Mouse (Mus musculus): Measurements from ENCODE around the gene Fmo6. TPM values are rescaled to one million over a fixed set of nuclear protein-coding genes. Genes with fewer than 3 reads are reported as not detected.

The Fmo6 gene
- polyA plus RNA-seq, 1 experiment: not detected

DNA sequence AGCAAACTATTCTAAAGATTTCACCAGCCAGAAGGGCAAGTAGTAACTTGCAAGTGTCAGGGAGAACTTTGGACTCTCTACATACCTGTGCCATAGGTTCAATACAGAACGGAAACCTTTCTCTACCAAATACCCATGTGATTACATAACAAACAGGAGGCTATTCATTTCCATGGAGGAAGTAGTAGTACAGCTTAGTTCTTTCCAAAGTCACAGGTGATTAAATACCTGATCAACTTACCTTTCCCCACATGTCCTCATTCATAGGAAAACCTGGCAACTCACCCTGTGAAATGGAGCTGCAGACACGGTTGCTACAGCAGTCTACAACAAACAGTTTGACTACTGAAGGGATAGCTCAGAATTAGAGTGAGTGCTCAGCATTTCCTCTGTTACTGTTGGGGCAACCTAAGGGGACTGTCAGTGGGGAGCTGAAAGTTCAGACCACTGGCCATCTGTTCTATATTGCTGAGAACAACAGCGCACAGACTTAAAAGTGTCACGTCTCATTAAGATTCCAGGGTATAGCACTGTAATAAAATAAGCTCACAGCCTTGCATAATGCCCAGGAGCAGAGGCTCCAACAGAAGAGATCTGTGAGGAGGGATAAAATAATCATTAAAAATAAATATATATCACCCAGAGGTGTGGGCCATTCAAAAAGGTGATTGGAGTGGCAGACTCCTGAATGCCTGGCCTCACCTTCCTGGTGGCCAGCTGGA is 9.7 kb upstream of the Fmo6 start:
- no peak overlapping the region for H3K4me3 ChIP-seq (ENCODE audit: insufficient read depth, low read depth, low read length)
- no peak overlapping the region for H3K27ac ChIP-seq (ENCODE audit: insufficient read depth, low read depth, low read length)
- WGBS: 87% methylated on average over 4 of the region's 4 CpGs
- H3K4me1 ChIP-seq (ENCODE audit: control insufficient read depth, insufficient read depth, low read length): no peaks in the 10 kb centered on the region
- TF ChIP-seq POLR2A (IDR thresholded peaks at IDR 0.05; ENCODE audit: insufficient read depth, low read depth, low read length): no peak
- no peak for TF ChIP-seq CTCF (IDR thresholded peaks at IDR 0.05; ENCODE audit: insufficient read depth, low read depth, low read length)

DNA sequence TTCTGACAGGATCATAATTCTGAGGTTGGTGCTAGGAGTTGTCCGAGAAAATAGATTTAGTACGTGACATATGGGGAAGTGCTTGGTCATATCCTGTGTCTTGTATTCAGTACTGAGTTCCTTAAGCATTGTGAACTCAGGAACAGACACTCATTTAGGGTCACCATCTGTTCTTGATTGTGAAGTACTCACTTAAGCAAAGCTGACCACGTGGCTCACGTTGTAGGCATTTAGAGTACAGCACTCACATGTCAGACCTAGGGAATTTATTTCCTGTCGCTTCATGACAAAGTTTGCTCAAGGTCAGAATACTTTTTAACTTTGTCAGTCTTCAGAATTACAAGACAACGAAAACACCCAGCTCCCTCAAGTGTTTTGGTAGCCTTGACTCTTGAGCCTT is 6.4 kb upstream of the Fmo6 start:
- Histone ChIP-seq H3K27ac (ENCODE audit: insufficient read depth, low read depth, low read length) (no peak overlapping the region), H3K4me3 (ENCODE audit: insufficient read depth, low read depth, low read length) (no peak overlapping the region), H3K4me1 (ENCODE audit: control insufficient read depth, insufficient read depth, low read length) (no peaks in the 10 kb centered on the region)
- WGBS: 83% methylated on average over 6 of the region's 6 CpGs
- TF ChIP-seq POLR2A (IDR thresholded peaks at IDR 0.05; ENCODE audit: insufficient read depth, low read depth, low read length) (no peak), CTCF (IDR thresholded peaks at IDR 0.05; ENCODE audit: insufficient read depth, low read depth, low read length) (no peak)

GRCm38 (mm10) chr1:162938696-162939351 is 1.5 kb upstream of the Fmo6 start:
- 76% methylated on average over 4 of the region's 4 CpGs for WGBS
- no peaks in the 10 kb centered on the region for H3K4me1 ChIP-seq (ENCODE audit: control insufficient read depth, insufficient read depth, low read length)
- H3K27ac ChIP-seq (ENCODE audit: insufficient read depth, low read depth, low read length): no peak overlapping the region
- H3K4me3 ChIP-seq (ENCODE audit: insufficient read depth, low read depth, low read length): no peak overlapping the region
- TF ChIP-seq POLR2A (IDR thresholded peaks at IDR 0.05; ENCODE audit: insufficient read depth, low read depth, low read length) (no peak), CTCF (IDR thresholded peaks at IDR 0.05; ENCODE audit: insufficient read depth, low read depth, low read length) (no peak)

DNA sequence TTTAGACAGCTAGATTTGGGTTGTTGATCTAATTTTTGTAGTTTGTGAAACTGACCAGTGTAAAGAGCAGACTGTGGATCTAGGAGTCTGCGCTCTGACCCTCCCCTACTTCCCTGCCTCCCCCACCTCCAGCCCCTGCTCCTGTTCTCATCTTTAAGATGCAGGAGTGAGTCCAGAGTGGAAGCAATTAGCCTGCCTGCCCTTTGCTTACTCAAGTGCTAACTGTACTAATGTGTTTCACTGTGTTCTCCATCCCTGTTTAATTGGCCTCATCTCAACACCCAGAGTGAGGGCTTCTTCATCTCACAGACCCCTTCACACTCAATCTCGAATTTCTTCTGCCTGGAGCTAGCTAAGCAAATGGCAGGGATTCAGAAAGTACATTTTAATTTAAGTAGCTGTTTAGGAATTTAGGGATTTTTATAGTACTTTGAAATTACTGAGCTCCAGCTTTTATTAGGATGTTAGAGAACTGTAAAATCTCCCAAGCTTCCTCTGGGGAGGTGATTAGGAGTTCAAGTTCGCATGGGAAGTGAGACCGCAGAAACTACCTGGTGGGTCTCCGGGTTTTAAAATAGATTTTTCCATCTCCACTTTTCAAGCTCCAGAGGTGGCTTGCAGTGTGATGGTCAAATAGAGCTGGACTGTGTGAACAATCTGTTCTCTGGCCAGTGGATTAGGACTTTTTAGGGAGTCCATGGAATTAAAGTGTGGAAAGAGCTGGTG is 818 bp upstream of the Fmo6 start:
- TF ChIP-seq POLR2A (IDR thresholded peaks at IDR 0.05; ENCODE audit: insufficient read depth, low read depth, low read length) (no peak), CTCF (IDR thresholded peaks at IDR 0.05; ENCODE audit: insufficient read depth, low read depth, low read length) (no peak)
- 50% methylated on average over 5 of the region's 5 CpGs for WGBS
- H3K27ac ChIP-seq (ENCODE audit: insufficient read depth, low read depth, low read length): no peak overlapping the region
- no peak overlapping the region for H3K4me3 ChIP-seq (ENCODE audit: insufficient read depth, low read depth, low read length)
- H3K4me1 ChIP-seq (ENCODE audit: control insufficient read depth, insufficient read depth, low read length): no peaks in the 10 kb centered on the region

DNA sequence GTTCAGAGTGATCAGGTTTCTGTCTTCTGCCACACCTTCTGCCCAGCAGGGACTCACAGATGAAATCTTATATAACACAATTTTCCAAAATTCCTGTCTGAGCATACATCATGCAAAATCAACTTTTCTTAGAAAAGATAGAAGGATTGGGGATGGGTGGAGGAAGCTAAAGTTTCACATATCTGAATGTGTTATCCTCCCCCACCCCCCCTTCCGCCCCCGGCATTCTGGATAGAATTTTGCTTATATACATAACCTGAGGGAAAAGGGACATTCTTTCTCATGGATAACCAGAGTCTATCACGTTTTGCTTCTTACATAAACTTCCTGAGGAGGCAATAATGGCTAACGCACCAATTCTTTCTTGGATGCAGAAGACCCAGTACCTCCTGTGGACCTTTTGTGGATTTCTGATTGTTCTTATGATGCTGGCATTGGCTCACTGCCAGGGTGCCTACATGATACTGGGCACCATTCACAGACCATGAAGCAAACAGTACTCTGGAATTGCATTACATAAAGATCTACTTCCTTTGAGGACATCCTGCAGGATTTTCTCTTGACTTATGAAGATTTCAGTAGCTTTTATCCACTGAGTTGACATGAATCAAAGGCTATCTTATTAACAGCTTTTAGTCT is 2.8 kb downstream of the Fmo6 start:
- H3K4me3 ChIP-seq (ENCODE audit: insufficient read depth, low read depth, low read length): no peak overlapping the region
- no peaks in the 10 kb centered on the region for H3K4me1 ChIP-seq (ENCODE audit: control insufficient read depth, insufficient read depth, low read length)
- H3K27ac ChIP-seq (ENCODE audit: insufficient read depth, low read depth, low read length): no peak overlapping the region
- TF ChIP-seq CTCF (IDR thresholded peaks at IDR 0.05; ENCODE audit: insufficient read depth, low read depth, low read length) (no peak), POLR2A (IDR thresholded peaks at IDR 0.05; ENCODE audit: insufficient read depth, low read depth, low read length) (no peak)
- 76% methylated on average over 4 of the region's 4 CpGs for WGBS

- no peak for TF ChIP-seq POLR2A (IDR thresholded peaks at IDR 0.05; ENCODE audit: insufficient read depth, low read depth, low read length)
- no peak for TF ChIP-seq CTCF (IDR thresholded peaks at IDR 0.05; ENCODE audit: insufficient read depth, low read depth, low read length)
- WGBS: 90% methylated on average over 4 of the region's 4 CpGs
- Histone ChIP-seq H3K4me3 (ENCODE audit: insufficient read depth, low read depth, low read length) (no peak overlapping the region), H3K27ac (ENCODE audit: insufficient read depth, low read depth, low read length) (no peak overlapping the region), H3K4me1 (ENCODE audit: control insufficient read depth, insufficient read depth, low read length) (no peaks in the 10 kb centered on the region)
Measured at GRCm38 (mm10) chr1:162932386-162932785, 4.9 kb downstream of the Fmo6 start.

DNA sequence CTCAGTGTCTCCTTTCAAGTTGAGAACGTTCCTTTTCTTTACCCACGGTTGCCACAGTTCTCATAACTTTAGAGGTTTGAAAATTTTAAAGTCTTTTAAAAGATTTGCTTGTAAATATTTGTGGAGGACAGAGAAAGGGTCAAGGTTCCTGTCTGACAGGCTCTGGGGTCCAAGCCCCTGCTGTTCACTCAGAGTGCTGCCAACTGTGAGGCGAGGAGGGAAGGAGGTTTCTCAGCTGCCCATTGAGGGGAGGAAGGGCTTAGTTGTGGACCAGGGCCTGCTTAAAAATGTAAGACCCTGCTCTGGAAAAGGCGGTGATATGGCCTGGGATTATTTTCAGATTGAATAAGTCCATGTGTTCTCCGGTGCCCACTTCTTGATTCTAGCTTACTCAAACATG is 5.4 kb downstream of the Fmo6 start:
- Histone ChIP-seq H3K4me1 (ENCODE audit: control insufficient read depth, insufficient read depth, low read length) (no peaks in the 10 kb centered on the region), H3K4me3 (ENCODE audit: insufficient read depth, low read depth, low read length) (no peak overlapping the region), H3K27ac (ENCODE audit: insufficient read depth, low read depth, low read length) (no peak overlapping the region)
- WGBS: 79% methylated on average over 5 of the region's 5 CpGs
- TF ChIP-seq CTCF (IDR thresholded peaks at IDR 0.05; ENCODE audit: insufficient read depth, low read depth, low read length) (no peak), POLR2A (IDR thresholded peaks at IDR 0.05; ENCODE audit: insufficient read depth, low read depth, low read length) (no peak)

DNA sequence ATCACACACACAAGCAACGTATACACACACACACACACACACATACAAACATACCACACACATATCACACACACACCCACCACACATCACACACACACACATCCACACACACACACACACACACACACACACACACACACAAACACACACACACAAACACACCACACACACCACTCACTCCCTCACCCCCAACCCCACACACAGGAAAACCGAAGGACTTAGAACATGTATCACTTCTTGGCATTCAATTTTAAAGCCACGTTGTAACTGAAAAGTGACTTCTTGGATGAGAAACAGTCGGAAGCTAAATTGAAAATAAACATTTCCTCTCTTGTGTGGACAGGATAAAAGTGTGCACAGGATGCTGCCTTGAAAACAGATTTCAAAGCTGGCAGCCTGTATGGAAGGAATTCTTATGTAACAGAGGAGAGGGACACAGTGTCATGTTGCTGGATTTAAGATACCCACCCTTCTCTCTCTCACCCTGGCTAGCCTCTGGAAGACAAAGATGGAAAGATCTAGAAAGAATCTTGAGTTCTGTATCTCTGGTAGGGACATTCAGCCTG is 5.9 kb downstream of the Fmo6 start:
- Histone ChIP-seq H3K4me3 (ENCODE audit: insufficient read depth, low read depth, low read length) (no peak overlapping the region), H3K27ac (ENCODE audit: insufficient read depth, low read depth, low read length) (no peak overlapping the region), H3K4me1 (ENCODE audit: control insufficient read depth, insufficient read depth, low read length) (no peaks in the 10 kb centered on the region)
- WGBS: 74% methylated on average over 4 of the region's 4 CpGs
- TF ChIP-seq POLR2A (IDR thresholded peaks at IDR 0.05; ENCODE audit: insufficient read depth, low read depth, low read length) (no peak), CTCF (IDR thresholded peaks at IDR 0.05; ENCODE audit: insufficient read depth, low read depth, low read length) (no peak)
